Mouse (Mus musculus): ENCODE results near the gene Zfp3.
A peak's percentile ranks its signal among the peaks of the same experiment; 100 is the strongest.

Zfp3 gene

DNA sequence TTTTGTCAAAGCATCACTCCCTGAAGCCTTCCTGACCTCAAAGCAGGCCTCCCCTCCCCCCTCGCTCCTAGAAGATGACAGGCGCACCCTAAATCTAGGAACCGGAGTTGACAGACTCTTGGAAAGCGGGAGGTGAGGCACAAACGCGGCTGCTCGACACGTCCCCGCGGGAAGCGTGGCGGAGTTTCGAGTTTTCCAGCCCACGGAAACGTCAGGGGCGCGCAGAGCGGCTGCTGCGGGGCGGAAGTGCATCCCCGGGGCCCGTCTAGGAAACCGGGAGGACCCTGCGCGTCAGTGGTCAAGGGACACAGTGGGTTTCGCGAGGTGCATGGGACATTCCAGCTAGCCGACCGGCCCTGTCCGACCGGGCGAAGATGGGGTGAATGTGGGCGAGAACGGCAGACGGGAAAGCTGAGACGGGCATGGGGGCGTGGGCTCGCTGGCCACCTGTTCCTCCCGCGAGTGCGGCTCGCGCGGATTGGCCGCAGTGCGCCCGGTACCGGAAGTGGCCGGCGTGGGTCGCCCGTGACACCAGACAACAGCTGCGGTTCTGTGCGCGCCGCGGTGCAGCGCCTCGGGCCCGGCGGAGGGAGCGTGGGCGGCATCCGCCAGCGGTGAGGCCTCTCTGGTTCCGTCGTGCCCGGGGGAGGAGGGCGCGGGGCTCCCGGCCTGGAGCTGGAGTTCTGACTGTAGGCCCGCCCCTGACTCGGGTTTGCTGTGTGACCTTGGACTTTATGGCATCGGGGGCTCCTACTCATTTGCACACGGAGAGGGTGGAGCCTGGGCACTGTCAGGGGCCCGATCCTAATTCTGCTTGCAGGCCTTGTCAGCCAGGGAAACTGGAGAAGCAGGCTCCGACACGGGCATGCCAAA, at the start of gene Zfp3:
Zfp3 (plus strand) TSS at position 274 of the 873 bp plus-strand sequence.
- DNase-seq: peak; percentile 86

- no peak for DNase-seq
Observed at GRCm38 (mm10) chr11:70715832-70716231, 48.2 kb upstream of the Zfp3 start.

- no peak for DNase-seq
Observed at GRCm38 (mm10) chr11:70718481-70718880, 45.5 kb upstream of the Zfp3 start.

DNA sequence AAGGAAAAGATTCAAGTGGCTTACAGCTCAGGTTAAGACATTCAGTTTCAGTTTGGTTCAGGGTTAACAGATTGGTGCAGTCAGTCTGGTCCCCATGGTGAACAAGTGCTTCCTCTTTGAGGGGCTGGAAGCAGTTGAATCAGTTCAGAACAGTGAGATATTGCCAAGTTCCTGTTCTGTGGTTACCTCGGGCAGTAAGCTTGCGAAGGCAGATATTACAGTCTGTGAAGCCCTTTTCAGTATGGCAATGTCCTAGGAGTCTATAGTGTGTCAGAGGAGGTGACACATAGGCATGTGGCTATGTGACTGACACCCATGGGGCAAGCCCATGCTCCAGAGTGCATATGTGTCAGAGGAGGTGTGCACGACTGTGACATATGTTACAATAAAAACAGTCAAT, 43.4 kb upstream of the Zfp3 start:
- no peak for DNase-seq

DNA sequence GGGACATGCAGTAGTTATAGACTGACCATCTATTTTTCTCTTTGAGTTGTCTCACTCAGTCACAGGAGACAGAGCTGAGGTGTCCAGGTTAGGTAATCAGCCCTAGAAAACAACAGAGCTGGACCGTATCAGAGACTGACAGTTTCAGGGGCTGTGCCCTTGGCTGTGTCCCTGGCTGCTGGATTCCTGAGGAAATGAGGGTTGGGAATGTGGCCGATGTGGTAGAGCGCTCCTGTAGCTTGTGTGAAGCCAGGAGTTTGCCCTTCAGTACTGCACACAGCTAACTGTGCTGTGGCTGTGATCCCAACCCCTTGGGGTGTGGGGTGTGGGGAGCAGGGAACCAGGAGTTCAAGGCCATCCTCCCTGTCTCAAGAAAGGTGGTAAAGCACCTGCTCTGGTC, 42.9 kb upstream of the Zfp3 start:
- no peak for DNase-seq

DNA sequence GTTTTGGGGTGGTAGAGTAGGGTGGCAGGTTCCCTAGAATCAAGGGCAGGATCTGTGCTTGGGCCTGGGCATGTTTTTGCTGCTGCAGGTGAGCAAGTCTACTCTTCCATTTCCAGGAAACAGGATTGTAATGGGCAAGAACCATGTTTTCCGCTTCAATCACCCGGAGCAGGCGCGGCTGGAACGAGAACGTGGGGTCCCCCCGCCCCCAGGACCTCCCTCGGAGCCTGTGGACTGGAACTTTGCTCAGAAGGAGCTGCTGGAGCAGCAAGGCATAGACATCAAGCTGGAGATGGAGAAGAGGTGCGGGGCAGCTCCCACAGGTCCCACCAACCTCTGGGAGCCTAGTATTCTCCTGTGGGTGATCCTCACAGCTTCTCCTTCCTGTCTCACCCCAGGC, 39.3 kb upstream of the Zfp3 start:
- peak; percentile 70 for DNase-seq

- DNase-seq: no peak
Observed at GRCm38 (mm10) chr11:70726585-70726984, 37.4 kb upstream of the Zfp3 start.

DNA sequence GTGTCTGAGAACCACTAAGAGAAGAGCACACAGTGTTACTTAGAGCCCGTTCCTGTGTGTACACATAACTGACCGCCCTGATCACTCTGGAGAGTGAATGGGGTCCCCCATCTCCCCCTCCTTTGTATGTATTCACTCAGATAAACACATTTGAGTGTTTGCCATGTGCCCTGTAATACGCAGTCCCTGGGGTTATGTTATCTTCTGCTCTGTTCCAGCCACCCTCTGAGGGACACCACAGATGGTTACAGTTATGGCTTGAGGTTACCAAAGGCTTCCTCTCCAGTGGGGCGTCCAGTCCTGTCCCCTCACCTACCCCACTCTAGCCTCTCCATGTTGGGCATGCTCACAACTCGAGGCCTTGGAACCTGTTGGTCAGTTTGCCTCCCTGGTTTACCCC, 36.6 kb upstream of the Zfp3 start:
- no peak for DNase-seq

- peak; percentile 78 for DNase-seq
Observed at GRCm38 (mm10) chr11:70730427-70731038, 33.5 kb upstream of the Zfp3 start.

DNA sequence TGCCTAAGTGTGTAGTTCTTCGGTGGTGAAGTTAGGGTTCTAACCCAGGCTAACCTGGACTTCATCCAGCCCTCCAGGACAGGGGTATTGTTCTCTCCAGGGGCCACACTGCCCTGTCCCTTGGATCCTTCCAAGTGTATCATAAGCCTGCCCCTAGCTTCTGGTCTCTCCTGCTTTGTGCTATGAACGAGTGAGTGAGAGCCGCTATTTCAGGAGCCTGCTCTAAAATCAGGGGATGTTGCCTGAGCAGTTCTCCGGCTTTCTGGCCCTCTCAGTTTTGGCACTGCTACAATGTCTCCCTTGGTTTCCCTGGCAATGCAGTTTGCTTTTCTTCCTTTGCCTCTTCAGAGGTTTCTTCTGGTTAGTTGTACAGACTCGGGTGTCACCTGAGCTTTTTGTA, 32.8 kb upstream of the Zfp3 start:
- peak; percentile 15 for DNase-seq

DNA sequence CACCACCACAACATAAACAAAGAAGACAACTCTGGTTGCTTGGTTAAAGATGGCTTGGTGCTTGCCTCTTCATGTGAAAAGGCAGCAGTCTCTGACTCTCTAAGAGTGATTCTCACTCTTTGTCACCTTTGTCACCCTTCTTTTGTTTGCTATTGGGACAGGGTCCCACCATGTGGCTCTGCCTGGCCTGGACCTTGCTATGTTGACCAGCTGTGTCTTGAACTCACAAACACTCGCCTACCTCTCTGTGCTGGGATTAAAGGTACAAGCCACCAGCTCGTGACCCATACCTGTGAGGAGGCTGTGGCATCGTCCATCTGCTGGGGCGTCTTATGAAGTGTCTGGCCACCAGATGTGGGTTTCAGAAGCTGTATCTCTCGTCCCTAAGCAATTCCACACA, 30.8 kb upstream of the Zfp3 start:
- no peak for DNase-seq

DNA sequence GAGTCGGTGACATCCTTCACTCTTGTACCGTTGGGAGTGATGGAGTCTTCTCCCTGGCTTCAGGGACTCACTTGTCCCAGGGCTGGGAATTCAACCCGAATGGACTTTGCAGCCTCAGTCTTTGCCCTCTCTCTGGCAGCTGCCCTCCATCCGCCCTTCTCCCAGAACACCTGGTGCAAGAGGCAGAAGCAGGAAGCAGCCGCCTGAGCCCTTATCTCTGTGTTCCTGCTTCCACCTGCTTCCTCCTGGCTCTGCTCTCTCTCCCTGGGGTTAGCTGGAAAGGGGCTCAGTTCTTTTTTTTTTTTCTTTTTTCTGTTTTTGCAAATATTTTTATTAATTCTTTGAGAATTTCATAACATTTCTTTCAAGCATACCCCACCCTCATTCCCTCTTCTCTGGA, 26.3 kb upstream of the Zfp3 start:
- peak; percentile 21 for DNase-seq

DNA sequence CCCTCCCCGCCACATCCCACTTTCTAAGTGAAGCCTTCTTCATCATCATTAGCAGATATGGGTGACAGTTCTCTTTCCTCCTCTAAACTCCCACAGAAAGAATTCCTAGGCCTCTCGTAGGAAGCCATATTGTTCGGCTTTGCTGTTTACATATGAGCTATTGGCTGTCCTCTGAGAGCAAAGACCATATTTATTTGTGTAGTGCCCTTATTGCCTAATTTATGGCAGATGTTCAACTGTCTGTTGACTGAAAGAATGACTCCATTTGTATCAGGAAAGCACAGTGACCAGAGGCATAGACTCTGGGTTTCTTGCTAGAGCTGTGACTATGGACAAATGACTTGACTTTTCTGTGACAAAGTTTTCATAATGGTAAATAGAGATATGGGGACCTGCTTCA, 22.4 kb upstream of the Zfp3 start:
- DNase-seq: no peak

DNA sequence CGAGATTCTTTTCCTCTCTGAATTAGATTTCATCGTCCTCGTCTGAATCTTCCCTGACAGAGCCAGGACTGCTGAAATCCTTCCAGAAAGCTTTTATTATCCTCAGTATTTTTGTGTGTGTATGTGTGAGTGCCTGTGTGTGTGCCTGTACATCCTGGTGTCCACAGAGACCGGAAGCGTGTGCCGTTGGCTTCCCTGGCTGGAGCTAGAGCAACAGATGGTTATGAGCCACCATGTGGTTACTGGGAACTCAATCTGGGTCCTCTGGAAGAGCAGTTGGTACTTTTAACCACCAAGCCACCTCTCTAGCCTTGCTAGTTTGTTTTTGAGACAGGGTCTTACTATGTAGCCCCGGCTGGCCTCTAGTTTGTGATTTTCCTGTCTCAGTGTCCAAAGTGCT, 21.9 kb upstream of the Zfp3 start:
- no peak for DNase-seq

GRCm38 (mm10) chr11:70742581-70743459, 21.2 kb upstream of the Zfp3 start:
- no peak for DNase-seq

DNA sequence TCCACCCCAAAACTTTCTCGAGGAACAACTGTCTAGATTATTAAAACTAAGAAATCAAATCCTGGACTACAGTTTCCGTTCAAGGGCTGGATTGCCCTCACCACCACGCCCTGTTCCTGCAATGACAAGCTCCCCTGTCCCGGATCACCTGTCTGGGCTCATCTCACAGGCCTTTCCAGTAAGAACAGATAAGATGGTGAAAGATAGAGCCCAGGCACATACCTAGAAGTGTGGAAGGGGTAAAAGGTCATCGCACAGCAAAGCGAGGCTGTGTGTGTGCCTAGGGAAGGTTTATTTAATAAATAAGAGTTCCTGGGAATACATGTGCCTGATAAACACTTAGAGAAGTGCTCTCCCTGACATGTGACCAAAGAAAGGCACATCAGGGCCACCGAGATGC, 18.4 kb upstream of the Zfp3 start:
- DNase-seq: no peak

DNA sequence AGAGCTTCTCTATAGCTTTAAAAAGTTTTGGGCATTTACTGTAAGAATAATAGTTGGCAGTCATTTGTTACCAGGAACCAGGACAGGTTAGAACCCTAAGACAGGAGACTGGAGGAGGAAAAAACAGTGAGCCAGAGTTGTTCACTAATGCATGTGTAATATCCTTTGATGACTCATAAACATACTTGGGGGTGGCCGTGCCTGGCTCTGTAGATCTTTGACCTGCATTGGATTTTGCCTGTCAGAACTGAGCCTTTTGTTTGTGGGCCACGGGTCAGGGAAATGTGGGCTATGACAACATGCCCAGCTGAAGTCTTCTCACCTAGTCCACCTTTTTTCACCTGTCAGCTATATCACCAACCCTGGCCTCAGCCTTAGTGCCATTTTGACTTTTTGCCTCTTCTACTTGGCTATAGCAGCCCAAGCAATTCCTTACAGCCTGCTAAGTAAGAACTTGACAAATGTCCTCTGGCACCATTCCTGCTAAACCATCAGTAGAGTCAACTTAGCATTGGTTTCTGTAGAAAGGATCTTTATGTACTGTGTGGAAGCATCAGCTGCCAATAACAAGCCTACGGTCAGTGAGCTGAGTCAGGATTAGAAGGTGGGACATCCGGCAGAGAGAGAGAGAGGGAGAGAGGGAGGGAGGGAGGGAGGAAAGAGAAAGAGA, 16.0 kb upstream of the Zfp3 start:
- DNase-seq: no peak

- no peak for DNase-seq
Observed at GRCm38 (mm10) chr11:70752337-70753017, 11.5 kb upstream of the Zfp3 start.

GRCm38 (mm10) chr11:70753146-70753545, 10.9 kb upstream of the Zfp3 start:
- no peak for DNase-seq

- DNase-seq: no peak
Observed at GRCm38 (mm10) chr11:70754476-70754875, 9.5 kb upstream of the Zfp3 start.

- DNase-seq: no peak
Observed at GRCm38 (mm10) chr11:70754958-70755357, 9.1 kb upstream of the Zfp3 start.

DNA sequence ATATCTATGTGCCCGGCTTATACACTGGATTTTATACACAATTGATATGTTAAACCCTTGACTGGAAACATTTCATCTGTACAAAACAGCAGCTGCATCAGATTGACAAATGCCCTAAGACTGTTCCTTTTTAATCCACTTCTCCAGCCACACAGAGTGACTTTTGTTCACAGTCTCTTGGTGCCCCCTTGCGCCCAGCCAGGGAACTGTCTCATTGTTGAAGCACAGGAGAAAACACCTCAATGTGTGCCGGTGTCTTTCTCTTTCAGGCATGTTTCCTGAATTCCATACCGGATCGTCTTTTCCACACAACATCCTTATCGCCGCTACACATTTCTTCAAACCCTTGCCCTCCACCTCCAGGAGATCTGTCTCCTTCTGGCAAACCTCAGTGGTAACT, 8.4 kb upstream of the Zfp3 start:
- peak; percentile 82 for DNase-seq

Data from kidney, adult 9 months (tissue).